Mouse (Mus musculus) gastrocnemius, adult 2 months (tissue): ENCODE measurements around the gene Actr8. TPM values are rescaled to one million over a fixed set of nuclear protein-coding genes. Genes with fewer than 3 reads are reported as not detected.

ENCODE experiments used
- DNase-seq: peaks from one replicate; pipeline ENCODE4 v3.0.0; 2022
- H3K27ac ChIP-seq: fragments of 200-600 bp; 2 replicates; pipeline ENCODE4 v1.8.1; 2022; ENCODE audit warnings: mild to moderate bottlenecking
- H3K4me3 ChIP-seq: fragments of 200-600 bp; 2 replicates; pipeline ENCODE4 v1.8.1; 2022; ENCODE audit warnings: mild to moderate bottlenecking, moderate library complexity
- CTCF ChIP-seq: fragments of 200-600 bp; IDR thresholded peaks from 2 replicates; pipeline ENCODE4 v1.8.1; 2022; ENCODE audit warnings: antibody characterized with exemption, mild to moderate bottlenecking, moderate library complexity
- intact Hi-C: fragments of 180-260 bp; cut with DNase I; formaldehyde crosslinking; loops from one replicate; pipeline ENCODE4 v1.15.1; 2025
- total RNA-seq, 2 experiments: library from RNA; stranded (reverse); gene quantifications; 2 replicates each; pipeline ENCODE4 v1.2.3; 2021

Gene Actr8
- total RNA-seq, 2 experiments from 2014 or later: 30.3 to 40.0 TPM

DNA sequence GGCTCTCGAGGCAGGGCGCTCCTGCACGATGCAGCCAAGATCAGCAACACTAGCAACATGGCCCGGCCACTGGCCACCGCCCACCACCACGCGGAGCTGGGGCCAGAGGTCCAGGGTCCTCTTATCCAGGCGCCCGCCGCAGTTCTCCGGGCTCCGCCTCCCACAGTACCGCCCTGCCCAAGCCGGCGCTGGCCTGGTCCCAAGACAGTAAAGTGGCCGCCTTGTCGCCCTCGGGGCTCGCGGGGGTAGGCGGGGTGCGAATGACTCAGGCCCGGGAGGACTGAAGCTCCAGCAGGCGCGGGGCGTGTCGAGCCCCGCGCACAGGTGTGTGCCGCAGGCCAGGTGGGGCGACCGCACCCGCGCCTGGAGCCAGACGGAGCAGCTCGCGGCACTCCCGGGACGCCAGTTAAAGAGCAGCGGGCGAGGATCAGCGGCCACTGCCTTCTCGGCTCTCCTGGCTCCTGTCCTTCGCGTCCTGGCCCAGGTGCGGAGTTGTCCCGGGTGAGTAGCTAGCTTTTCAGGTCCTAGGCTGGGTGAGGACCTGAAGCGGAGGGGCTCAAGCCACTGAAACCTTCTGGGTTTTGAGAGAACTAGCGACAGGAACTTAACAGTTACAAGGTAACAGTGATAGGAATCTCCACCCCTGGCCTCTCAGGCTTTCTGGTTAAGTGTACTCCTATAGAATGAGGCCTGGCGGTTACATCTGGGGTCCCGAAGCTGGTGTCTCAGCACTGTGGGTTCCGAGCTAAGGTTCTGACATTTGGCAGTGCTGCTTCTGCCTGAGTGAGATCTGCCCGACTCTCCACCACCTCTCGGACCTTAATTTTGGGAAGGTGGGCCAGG lies 30.8 kb downstream of the Actr8 start, which contains the start of the genes Il17rb and Chdh:
Gene Il17rb (minus strand): TSS at position 164 of the 843 bp plus-strand sequence.
Gene Chdh (plus strand): TSS at position 291 of the 843 bp plus-strand sequence.
- intact Hi-C loops: no loop called here
- Histone ChIP-seq H3K27ac (peak within 1 kb of the TSS; percentile 43; the same call in 1 of the 2 replicates), H3K4me3 (peak within 1 kb of the TSS; percentile 71)
- DNase-seq: peak; percentile 70
- no peak for TF ChIP-seq CTCF

GRCm38 (mm10) chr14:30009864-30010560 lies 31.9 kb downstream of the Actr8 start:
- no peak for TF ChIP-seq CTCF
- peak overlapping the region; percentile 43; the same call in 1 of the 2 replicates for H3K27ac ChIP-seq

GRCm38 (mm10) chr14:30011886-30012560 lies 33.9 kb downstream of the Actr8 start:
- DNase-seq: no peak
- H3K4me3 ChIP-seq: no peak overlapping the region
- H3K27ac ChIP-seq: no peak overlapping the region
- TF ChIP-seq CTCF: no peak
- intact Hi-C loops: no loop called here

More at GRCm38 (mm10) chr14:30009864-30010560, 31.9 kb downstream of the Actr8 start:
- peak; percentile 66 for DNase-seq
- peak overlapping the region; percentile 71; the same call in 1 of the 2 replicates for H3K4me3 ChIP-seq
- intact Hi-C loops: no loop called here

DNA sequence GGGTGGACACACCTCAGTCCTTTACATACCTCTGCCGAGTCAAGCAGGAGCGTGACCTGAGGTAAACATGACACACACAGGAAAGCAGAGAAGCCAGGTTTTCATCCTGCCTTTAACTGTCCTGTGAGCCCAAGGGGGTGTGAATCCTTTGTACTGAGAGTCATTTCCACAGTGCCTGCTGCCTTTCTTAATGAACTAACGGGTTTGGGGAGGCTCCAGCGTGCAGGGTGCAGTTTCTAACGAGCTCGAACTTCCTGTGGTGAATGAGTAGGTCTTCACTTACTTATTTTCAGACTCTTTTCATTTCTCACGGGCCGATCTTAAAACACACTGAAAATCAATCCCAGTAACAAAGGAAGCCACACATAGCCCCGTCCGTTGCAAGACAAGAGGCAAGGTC lies 36.4 kb downstream of the Actr8 start:
- DNase-seq: no peak
- TF ChIP-seq CTCF: no peak
- no peak overlapping the region for H3K27ac ChIP-seq
- no peak overlapping the region for H3K4me3 ChIP-seq
- intact Hi-C loops: no loop called here

DNA sequence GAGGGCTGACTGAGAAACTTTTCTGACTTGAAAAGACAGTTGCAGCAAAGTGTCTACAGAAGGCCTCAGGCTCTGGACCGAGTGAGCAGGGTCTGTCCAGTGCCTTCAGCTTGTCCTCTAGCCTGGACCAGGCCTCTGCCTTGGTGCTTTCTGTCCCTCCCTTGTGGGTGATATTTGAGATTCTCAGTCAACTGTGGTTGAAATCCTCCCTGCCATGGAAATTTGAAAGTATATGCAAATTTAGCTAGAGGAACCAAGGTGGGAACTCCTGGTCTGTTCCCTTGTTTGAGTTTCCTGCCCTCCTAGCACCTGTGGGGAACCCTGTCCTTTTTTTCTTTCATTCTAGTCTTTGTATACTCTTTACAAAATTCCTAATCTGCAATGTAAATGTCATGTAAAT lies 36.9 kb downstream of the Actr8 start:
- intact Hi-C loops: no loop called here
- H3K27ac ChIP-seq: no peak overlapping the region
- no peak for DNase-seq
- no peak overlapping the region for H3K4me3 ChIP-seq
- no peak for TF ChIP-seq CTCF

DNA sequence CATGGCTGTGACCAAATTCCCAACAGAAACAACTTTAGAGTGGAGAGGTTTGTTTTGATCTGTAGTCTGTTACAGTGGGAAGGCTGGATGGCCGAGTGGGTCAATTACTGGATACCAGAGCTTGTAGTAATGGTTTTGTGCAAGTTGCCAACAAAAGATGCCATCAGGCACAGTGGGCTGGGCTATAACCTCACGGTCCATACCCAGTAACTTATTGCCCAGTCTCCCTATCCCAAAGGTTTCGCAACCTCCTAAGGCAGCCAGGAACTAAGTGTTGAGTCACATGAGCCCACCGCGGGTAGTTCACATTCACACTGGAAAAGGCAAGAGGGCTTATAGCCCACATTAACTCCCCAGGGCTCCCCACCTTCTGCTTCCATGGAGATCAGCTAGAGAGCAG lies 38.5 kb downstream of the Actr8 start:
- intact Hi-C loops: no loop called here
- H3K4me3 ChIP-seq: no peak overlapping the region
- no peak for DNase-seq
- no peak overlapping the region for H3K27ac ChIP-seq
- TF ChIP-seq CTCF: no peak

DNA sequence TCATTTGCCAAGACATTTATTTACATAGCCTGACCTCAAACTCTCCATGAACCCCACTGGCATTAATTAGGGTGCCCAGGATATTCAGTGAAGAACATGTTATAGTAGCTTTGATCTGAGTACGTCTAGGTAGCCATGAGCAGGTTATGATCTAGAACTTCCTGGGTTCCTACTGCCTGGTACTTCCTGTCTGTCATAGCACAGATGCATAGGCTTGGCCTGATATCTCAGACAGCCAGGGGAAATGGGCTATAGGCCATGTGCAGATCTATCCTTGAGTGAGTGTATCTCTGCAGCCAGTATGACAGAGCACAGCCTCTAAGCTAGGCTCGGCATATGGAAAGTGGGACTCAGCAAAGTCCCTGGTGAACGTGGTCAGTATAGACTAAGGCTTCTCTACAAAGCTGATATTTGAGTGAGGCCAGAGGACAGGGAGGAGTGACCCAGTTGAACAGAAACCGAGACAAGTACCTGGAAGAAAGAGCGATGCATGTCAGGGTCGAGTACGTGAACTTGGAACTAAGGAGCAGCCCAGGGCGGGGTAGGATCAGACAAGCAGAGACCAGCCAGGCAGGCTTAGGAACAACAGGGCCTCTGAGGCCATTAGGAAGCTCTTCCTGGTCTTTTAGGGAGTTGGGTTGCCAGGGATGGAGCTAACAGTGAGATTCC lies 39.8 kb downstream of the Actr8 start:
- no peak for DNase-seq
- Histone ChIP-seq H3K27ac (no peak overlapping the region), H3K4me3 (no peak overlapping the region)
- TF ChIP-seq CTCF: no peak
- intact Hi-C loops: no loop called here

DNA sequence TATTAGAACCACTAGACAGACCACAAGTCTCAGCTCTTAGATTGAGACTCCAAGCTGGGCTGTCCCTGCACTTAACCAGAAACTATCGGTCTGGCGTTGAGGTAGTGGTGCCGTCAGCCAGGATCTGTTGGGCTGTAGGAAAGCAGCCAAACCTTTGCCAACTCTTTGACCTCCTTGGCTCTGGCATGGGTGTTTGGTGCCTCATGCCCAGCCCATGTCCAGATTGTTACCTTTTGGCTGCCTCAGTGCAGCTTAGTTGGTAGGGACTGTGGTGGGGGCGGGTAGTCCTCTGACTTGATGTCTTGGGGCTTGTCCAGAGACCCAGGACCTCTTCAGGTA lies 40.3 kb downstream of the Actr8 start:
- DNase-seq: peak; percentile 50
- TF ChIP-seq CTCF: no peak
- intact Hi-C loops: no loop called here
- Histone ChIP-seq H3K27ac (0 out of 2 replicates have a peak overlapping the region, but pooled peaks have one; percentile 20), H3K4me3 (no peak overlapping the region)

DNA sequence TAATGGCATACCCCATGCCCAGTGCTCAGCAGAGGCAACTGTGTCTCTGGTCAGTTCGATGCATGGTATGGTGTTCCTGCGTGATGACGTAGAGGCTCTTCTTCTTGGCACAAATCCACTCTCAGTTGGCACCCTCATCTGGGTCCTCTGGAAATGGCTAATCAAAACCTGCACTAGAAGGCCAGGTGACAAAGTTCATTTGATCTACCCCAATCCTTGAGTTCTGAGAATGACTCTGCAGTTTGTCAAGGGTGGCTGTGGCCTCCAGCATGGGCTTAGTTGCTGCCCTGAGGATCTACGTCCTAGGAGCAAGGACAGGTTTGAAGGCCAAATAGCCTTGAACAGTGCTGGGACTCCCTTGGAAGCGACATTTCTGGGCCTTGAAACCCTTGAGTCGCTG lies 40.7 kb downstream of the Actr8 start:
- no peak for DNase-seq
- intact Hi-C loops: no loop called here
- 0 out of 2 replicates have a peak overlapping the region, but pooled peaks have one; percentile 20 for H3K27ac ChIP-seq
- TF ChIP-seq CTCF: no peak
- H3K4me3 ChIP-seq: no peak overlapping the region

DNA sequence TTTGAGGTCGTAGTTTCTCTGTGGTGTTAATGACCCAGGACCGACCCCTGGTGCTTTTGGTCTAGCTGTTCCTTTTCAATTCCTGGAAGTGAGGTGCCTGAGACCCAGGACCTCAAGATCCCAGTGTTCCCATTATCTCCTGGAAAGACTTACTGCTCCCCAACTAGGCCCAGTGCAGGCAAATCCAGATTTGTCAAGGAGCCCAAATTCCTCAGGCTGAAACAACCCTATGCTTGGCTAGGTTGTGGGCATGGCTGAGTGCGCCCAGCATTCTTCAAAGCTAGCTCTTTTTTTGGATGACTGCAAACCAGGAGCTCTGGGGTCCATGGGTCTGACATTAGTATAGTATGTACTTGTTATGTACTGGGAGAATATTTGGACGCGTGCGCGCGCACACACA lies 41.2 kb downstream of the Actr8 start:
- H3K27ac ChIP-seq: no peak overlapping the region
- intact Hi-C loops: no loop called here
- no peak for TF ChIP-seq CTCF
- no peak for DNase-seq
- no peak overlapping the region for H3K4me3 ChIP-seq

DNA sequence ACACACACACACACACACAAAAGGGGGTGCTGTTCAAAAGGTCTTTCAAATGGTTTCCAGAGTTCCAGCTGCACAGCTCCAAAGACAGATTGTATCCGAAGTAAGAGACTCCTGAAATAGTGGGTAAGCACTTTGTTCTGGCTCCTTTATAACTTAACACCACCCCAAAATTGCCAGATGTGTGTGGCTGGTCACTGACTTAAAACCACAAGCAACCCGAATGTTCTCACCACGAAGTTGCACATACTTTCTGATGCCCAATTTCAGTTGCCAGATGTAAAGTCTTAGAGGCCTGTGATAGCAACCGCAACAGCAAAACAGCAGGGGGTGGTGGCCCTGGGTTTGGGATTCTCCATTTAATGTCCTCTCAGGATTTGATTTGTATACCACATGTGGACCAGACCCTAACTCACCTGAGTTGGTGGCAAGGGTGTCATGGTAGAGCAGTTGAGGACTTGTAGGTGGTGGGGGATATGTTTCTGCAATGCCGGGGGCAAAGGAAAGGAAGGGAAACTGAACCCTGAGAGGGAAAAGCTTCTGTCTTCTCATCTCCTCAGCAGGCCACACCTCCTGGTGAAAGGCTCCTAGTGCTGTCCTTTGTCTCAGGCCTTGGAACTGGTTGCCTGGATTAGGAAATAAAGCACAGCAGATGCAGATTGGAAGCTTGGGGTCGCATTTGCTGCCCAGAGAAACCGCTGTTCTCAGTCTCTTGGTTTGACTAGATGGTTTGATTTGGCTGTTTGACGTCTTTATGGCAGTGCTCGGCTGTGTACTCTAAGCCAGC lies 41.8 kb downstream of the Actr8 start:
- Histone ChIP-seq H3K4me3 (no peak overlapping the region), H3K27ac (no peak overlapping the region)
- intact Hi-C loops: no loop called here
- DNase-seq: no peak
- TF ChIP-seq CTCF: no peak
